Mouse (Mus musculus): ENCODE data around the gene Olfr933.

Gene Olfr933

GRCm38 (mm10) chr9:38972013-38972412, at the start of gene Olfr933:
Olfr933 (plus strand) TSS chr9:38972313.
- no peak for DNase-seq

GRCm38 (mm10) chr9:38929509-38929908, 42.6 kb upstream of the Olfr933 start, which contains the start of gene Olfr930:
Olfr930 (plus strand) TSS chr9:38929809.
- no peak for DNase-seq

DNA sequence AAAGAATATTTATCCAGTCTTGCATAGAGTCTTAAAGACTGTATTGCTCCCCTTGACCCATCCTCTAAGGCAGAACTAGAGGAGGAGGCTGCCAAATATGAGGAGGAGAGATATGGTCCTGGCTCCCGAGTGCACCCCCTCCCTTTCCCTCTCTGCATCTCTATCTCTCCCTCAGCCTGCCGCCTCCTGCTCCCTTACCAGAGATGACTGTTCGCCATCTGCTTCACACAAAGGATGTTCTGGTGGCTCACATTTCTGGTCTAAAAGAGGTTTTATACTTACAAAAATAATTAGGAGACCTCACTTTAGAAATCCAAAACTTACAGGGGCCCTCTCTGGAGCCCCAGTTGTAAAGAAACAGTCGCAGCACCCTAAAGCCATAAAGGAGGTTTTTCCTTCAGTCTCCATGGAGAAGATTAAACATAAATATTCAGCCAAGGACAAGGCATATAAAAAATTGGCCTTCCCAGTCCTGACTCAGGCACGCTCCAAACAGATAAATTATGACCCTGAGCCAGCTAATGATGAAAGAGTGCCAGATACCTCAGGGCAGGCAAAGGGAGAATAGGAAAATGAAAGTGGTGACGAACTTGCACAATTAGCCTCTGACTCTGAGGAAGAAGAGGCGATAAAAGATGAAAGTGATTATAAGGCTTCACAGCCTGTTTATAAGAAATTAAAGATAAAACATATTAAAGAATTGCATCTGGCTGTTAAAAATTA, 18.6 kb upstream of the Olfr933 start:
- DNase-seq = no peak

DNA sequence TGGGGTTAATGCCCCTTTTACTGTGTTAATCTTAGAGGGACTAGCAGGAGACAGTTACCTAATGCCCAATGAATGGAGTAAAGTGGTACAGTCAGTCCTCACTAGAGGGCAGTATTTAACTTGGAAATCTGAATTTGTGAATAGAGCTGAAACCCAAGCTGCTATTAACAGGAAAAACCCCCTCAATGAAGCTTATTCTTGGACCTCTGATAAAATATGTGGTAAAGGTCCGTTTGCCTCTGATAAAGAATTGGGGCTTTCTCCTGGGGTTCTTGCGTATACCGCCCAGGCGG, 18.0 kb upstream of the Olfr933 start:
- DNase-seq = no peak

DNA sequence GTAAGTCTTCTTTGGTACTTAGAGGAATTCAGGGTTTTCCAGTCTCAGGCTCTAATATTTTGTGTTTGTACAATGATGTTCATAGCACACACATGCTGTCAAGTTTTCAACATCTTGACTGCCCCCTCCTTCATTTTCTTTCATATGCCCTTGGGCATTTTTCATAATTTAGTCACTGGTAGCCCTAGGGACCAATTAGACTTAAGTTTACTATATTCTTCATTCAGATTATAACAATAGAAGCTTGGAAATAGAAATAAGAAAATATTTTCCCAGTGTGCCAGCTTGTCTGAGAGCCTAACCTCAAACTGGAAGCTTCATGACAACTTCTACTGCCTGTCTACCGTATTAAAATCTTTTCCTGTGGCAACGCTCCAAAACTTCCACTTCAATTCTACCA, 16.1 kb downstream of the Olfr933 start, which contains the start of gene Olfr934:
Gene Olfr934 (minus strand): TSS at position 101 of the 400 bp plus-strand sequence.
- DNase-seq = no peak

- no peak for DNase-seq
Measured at GRCm38 (mm10) chr9:38999583-38999982, 27.5 kb downstream of the Olfr933 start, which contains the start of gene Olfr935. Olfr935 (minus strand) TSS chr9:38999683.

DNA sequence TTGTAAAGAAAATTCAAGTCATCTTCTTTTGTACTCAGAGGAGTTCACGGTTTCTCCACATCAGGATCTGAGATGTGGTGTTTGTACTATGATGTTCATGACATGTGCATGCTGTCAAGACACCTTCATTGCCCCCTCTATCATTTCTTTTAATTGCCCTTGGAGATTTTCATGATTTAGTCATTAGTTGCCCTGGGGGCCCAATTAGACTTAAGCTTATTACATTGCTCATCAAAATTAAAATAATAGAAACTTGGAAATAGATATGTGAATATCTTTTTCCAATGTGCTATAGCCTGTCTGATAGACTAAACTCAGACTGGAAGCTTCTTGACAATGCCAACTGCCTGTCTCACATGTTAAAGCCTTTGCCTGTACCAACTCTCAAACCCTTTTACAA, 51.2 kb downstream of the Olfr933 start, which contains the start of gene Olfr146:
Gene Olfr146 (minus strand): TSS at position 101 of the 400 bp plus-strand sequence.
- no peak for DNase-seq
